Mouse (Mus musculus) layer of hippocampus, adult 8-10 months (tissue): ENCODE measurements around the gene Cdcp2. TPM values are rescaled to one million over a fixed set of nuclear protein-coding genes. Genes with fewer than 3 reads are reported as not detected.
"Not testable (repeated sequence)": the region's sequence is repeated elsewhere in the genome, so short reads cannot be mapped to it uniquely, and the experiment has no call there.

Experiments used
- DNase-seq, 2 experiments: peaks; one replicate each; pipeline ENCODE4 v3.0.0; 2022; ENCODE audit warnings: low spot score in 2 of 2
- total RNA-seq, 4 experiments: library from RNA; stranded (reverse); gene quantifications; 2 replicates each; pipeline ENCODE4 v1.2.4; 2022

Gene Cdcp2
- total RNA-seq, 4 experiments from 2014 or later: not detected

DNA sequence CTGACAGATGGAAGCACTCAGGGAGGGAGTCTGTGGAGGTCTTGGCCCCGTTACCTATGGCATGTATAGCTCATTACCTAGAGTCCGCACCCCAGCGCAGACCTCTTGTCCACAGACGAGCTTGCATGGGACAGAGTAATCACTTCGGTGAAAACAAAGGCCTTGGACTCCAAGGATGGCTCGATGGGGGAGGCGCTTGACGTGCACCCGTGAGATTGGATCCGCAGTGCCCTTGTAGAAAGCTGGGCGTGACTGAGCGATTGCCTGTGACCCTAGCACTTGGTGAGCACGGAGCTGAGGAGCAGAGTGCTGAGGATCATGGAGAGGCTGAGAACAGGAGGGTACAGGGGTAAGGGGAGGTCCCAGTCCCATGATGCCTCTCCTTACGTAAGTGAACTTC is 5.0 kb upstream of the Cdcp2 start:
- no peak for DNase-seq

DNA sequence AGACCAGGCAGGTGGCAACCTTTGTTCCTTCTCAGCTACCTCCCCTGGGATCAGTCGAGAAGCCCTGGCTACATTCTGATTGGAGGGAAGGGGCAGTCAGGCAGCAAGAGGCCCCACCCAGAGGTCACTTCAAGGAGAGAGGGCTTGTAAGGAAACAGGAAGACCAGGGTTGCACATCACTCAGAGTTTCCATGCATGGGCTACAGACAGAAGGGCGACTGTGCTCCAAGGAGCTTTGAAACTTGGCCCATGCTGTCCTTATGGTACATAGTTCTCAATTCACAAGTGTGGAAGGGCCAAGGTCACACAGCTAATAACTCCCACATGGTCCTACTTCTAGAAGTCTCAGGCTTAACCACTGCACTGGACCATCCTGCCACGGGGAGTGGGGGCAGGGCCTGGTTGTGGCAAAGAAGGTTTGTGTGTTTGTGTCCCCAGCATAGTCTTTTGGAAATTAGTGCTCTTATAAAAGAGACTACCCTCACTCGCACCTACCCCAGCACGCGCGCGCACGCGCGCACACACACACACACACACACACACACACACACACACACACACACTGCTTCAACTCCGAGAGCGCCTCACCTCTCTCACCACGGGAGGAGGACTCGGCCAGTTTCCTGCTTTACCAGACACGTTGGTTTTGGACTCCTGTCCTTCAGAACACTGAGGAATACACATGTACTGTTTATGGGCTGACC is 2.1 kb upstream of the Cdcp2 start:
- no peak for DNase-seq

DNA sequence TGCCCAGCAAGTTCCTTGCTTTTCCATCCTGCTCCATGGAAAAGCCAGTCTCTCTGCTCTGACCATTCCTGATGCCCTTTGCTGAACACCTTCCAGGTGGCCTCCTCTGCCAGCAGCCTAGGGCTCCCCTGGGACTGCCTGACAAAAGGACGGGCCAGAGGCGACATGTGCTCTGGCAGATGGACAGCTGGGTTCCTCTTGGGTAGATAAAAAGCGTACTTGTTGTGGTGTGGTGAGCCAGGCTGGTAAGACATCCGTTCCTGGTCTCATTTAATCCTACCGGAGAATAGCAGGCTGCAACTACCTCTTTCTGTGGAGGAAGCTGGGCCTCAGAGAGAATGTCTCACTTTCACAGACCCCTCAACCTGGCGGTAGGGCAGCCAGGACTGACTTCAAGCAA is 648 bp upstream of the Cdcp2 start:
- DNase-seq: no peak

DNA sequence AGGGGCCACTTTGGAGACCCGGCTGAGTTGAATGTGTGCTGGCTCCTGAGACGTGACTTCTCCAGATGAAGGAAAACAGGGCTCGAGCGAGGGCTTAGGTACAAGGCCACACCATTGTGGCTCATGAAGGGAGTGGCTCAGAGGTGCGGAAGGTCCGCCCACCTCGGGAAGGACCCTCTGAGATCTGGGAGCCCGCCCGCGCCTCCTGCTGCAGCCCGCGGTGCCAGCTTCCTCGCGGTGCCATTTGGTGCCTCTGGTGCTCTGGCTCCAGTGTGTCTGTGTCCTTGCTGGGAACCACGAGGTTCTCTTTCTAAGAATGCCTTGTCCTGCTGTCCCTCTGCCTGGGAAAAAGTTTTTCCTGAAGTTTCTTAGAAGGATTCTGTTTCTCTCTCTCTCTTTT is 1.2 kb downstream of the Cdcp2 start:
- DNase-seq: no peak

DNA sequence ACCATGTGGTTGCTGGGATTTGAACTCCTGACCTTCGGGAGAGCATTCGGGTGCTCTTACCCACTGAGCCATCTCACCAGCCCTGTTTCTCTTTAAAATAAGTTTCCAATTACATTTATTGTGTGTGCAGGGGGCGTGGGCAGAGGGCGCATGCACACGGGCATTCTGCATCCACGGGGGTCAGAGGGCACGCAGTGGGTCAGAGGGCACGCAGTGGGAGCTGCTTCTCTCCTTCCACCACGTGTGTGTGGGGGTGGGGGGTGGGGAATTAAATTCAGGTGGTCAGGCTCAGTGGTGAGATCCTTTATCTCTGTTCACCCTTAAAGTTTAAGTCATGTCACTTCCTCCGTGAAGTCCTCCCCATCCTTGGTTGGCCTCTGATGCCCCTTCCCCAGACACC is 1.7 kb downstream of the Cdcp2 start:
- no peak for DNase-seq

DNA sequence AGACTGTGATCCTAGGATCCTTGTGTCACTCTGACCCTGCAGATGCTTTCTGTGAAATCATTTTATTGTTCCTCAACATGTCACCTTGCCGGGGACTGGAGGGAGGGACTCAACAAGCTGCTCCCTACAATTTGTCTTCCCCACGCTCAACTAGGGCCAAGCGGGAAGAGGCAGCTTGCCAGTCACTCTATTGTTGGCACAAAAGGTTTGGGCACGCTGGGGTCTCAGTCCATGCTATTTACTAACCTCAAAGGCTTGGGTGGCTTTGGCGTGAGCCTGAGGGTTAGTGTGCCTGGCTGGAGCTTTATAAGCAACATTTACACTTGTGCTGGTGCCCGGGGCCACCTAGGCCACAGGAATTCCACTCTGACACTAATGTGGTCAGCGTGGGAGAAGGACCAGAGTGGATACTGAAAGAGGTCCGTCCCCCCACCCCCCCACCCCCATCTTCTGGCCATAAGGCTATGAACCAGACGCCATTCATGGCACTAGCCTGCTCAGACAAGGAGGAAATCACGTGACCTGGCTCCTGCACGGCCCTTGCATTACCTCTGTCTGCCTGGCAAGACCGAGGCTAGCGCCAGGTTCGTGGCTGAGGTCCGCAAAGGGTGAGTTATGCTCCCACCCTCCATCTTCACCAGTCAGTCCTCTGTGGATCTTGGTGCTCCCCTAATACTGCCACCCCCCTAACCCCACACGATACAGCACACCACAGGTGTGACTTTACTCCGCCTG is 2.3 kb downstream of the Cdcp2 start:
- DNase-seq: no peak

DNA sequence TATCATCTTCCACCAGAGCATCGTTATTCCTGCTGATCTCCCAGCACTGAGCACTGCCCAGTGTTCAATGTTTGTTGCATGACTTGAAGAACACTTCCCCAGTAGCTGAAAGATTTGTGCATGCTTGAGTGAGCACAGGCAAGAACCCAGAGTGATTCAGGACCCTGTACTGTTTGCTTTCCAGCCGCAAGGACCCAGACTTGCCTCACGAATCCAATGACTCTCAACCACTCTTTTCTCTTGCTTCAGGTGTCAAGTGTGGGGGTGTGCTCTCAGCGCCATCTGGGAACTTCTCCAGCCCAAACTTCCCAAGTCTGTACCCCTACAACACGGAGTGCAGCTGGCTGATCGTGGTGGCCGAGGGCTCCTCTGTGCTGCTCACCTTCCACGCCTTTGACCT is 5.5 kb downstream of the Cdcp2 start:
- no peak for DNase-seq

DNA sequence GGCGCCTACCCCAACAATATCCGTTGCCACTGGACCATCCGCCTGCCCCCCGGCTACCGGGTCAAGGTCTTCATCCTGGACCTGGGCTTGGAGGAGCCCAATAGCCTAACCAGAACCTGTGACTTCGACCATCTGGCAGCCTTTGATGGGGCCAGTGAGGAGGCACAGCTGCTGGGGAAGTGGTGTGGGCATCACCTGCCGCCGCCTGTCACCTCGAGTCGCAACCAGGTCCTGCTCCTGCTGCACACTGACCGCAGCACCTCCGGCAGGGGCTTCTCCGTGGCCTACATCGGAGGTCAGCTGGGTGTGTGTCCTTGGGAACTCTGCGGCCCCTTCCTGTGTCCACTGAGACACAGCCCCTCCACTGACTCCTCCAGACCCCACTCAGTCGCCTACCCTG is 10.1 kb downstream of the Cdcp2 start:
- DNase-seq: no peak

DNA sequence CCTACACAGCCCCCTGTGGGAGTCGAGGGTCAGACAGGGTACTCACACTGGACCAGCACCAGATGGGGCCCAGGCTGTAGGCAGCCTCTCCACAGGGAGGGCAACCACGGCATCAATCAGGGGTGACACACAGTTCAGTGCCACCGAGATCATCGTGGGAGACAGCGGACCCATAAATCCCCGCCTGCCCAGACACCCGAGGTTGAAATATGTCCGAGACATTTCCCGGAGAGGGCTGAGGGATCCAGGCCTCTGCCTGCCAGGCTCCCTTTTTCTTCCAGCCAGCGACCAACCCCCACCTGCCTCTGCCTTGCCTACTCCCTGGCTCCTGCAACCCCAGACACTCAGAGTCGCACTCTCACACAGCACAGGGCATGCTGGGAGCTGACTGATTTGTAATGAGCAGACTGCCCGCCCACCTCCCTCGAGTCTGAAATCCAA is 11.6 kb downstream of the Cdcp2 start:
- DNase-seq: no peak

DNA sequence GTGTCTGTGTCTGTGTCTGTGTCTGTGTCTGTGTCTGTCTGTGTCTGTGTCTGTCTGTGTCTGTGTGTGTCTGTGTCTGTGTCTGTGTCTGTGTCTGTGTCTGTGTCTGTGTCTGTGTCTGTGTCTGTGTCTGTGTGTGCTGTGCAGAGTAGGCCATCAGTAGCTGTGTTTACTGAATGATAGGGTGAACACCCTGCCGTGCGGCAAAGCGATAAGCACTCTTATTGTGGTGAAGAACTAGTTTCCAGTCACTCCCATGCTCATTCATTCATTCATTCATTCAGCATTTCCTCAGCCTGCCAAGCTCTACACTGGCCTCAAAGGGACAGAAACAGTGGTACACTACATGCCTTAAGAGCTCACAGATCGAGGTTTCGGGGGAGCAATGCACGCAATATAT is 12.5 kb downstream of the Cdcp2 start:
- not testable (repeated sequence) for DNase-seq

DNA sequence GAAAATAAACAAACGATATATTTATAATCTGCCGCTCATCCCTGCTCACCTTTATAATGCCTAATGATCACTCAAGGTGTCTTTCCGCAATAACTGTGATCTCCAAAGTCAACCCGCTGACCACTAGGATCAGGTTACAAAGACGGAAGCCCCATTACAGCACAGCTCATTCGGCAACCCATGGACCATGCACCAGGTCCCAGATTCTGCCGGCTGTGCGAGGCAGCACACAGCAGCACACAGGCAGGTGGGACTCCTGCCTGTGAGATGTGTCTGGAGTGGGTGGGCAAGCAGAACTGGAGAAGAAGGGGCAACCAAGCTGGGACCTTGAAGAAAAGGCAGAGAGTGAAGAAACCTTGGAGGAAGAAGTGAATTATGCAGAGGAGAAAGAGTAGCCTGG is 17.6 kb downstream of the Cdcp2 start:
- DNase-seq: no peak

DNA sequence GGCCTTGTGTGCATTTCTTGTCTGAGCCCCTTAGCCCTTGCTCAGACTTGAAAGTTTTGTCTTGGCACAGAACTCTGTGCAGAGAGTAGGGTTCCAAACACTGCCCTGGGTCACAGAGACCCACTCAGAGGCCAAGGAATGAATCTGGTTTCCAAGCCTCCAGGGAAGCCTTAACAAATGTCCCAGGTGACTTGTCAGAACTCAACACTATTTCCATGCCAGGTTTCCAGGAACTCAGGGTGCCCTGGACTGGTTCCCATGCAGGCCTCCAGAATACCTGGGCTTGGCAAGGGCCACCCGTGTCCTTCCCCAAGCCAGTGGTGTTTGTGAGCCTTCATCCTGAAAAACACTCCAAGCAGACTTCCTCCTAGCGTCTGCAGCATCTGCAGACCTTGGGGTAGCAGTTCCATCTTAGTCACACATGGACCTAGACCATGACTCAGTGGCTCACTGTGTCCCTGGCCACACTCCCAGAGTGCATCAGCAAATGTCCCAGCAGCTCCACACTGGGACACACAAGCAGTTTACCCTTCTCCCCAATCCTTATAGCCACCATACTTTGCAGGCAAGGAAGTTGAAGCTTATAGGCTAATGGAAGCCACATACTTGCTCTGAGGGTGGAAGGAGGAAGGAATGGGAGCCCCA is 21.2 kb downstream of the Cdcp2 start:
- DNase-seq: no peak

DNA sequence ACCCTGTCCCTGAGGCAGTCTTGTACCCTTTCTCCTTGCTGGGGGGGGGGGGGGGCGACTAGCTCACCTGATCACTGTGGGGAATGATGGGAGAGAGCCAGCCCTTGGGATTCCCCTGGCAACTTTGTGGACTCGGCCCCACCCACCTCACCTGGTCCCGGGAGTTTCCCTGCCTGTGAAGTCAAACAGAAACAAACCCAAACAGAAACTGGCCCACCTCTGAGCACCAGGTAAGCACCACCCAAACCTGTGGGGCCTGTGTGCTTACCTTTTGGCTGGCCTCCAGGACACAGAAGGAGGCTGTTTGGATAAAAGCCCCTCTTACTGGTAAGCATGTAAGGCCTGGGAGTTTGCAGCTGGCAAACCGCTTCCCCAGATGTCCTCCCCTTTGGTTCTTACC is 22.4 kb downstream of the Cdcp2 start:
- no peak for DNase-seq

DNA sequence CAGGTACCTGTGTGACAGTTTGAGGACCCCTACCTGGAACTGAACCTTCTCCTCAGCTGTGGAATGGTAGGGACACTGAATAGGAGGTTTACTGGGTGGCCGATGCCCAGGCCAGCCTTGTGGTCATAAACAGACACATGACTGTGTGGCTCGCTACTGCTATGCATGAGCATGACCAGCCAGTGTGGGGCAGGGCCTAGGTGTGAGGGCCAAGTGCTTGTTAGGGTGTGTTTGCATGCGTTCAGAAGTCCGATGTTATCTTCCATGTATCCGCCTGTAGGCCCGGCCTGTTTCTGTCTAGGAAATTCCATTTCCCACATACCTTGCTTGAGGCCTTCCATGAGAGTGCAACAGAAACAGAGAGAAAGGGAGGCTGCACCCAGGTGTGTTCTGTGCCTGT is 24.0 kb downstream of the Cdcp2 start:
- no peak for DNase-seq

DNA sequence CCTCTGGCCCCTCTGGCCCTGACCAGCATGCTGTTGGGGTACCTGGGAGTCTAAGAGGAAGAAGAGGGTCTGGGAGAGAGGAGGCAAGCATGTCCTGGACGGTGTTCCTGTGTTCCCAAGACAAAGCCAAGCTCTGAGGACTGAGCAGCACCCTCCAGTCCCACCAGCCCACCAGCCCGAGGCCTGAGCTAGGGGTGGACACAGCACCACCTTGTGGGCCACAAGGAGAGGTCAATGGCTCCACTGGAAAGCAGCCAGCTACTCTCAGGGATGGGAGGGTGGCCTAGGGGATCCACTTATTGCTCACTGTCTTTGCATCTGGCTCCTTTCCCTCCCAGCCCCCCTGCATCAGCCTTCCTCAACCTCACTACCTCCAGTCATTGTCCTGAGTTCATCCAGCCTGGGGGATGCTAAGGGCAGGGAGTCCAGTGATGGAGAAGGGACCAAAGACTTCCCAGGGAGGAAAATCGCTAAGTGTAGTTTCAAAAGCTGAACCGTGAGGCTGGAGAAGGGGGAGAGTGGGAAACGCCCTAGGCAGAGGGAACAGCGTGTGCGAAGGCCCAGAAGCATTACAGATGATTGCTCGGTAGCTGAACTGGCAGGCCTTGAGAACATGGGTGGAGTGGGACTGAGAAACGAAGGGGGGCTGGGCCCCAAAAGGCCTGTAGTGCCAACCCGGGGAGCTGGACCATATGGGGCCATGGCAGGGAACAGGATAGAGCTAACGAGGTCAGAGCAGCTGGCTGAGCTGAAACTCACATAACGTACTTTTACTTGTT is 24.7 kb downstream of the Cdcp2 start:
- DNase-seq: no peak

DNA sequence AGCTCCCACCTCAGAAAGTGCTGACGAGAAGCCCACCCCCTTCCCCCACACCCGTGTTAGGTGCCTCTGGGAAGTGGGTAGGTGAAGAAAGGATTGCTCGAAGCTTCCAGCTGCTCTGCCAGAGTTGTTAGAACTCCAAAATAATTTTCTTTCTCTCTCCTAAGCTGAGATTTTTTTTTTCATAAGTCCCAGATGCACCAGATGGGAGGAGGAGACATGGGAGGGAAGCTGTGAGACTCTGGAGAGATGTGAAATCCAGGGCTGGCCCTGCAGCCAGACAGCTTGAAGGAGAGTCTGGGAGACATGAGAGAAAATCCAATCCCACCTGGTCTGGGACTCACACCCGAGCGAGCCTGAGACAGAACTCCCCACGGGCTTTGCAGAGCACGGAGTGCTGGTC is 27.7 kb downstream of the Cdcp2 start:
- no peak for DNase-seq

DNA sequence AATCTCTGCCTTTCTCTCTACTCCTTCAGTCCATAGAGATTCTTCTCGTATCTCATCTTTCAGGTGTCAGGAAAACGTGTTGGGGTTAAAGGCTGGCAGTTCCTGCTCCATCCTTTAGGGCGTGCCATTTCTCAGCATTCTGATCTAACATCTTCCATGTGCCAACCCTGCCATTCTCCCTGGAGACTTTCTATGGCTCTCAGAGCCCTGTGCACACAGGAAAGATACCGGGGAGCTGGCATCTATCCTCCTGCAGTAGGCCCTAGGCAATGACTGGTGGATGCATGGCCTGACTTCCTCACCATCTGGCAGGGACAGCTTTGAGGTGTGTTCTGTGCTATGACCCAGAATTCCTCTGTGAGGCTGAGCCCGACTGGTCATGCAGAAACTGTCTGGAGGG is 28.4 kb downstream of the Cdcp2 start:
- DNase-seq: no peak

DNA sequence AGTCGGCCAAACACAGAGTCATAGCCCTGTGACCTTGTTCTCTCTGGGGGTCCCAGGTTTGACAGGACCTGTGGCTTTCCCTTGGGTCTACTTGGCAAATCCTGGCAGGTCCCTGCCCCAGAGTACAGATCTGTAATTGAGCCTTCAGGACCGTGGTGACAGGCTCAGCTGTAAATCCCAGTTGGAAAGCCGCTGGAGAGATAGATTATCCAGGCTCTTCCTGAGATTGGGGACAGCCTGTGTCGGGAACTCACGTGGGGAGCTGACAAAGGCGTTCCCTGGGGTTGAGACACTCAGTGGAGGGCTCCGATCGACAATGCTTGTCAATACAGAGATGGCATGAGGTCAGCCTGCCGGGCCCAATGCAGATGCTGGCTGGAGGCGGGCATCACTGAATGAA is 29.7 kb downstream of the Cdcp2 start:
- no peak for DNase-seq

DNA sequence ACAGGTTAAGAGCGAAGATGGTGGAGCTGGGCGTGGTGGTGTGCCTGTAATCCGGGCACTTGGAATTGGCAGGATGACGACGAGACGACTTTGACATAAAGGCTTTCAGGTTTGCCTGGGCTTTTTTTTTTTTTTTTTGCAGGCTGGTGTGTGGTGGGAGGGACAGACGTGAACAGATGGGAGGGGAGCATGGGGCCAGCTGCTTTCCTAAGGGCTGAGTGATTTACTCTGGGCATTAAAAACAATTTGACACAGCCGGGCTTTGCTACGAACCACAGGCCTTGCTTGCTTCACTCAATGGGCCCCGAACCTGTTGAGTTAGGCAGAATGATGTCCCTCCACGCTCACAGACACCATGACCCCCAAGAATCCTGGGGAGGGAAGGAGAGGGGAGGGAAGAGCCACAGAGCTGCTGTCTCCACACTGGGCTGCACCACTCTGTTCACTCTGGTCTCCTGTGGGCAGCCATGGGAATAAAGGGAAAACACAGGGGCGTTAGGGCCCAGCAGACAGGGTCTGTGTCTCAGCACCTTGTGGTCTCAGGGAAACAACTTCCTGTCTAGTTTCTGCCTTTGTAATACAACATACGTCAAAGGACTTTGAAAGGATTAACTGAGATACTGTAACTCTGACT is 30.3 kb downstream of the Cdcp2 start:
- DNase-seq: no peak

DNA sequence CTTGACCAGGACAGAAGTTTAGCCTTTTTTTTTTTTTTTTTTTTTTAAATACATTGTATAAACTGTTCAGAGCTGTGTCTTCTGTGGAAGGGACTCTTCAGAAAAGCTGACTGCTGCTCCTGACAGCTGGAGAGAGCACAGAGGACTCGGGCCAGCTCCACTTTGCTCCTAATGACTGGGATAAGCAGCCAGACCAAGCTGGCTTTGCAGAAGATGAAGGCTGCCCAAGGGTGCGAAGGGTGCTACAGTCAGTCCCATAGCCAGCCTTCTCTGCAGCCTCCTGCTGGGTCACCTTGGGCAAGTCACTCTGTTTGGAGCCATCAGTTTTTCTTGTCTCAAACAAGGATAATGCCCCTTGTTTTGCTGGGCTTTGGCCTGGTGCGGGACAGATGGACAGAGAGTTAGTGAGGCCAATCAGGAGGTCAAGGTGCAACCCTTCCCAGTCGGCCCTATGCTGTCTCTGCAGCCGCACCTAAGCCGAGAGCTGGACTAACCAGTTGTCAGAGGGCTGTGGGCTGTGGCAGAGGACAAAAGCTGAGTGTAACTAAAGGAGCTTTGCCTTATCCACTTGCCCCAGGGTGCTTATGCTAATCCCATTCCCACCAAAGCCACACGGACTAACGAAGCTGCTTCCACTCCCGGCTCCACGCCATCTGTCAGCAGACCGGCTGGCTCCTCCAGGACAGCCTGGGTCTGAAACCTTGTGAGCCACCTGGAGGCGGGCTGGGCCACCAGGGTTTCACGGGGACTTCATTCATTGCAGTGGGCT is 31.4 kb downstream of the Cdcp2 start:
- DNase-seq: no peak

DNA sequence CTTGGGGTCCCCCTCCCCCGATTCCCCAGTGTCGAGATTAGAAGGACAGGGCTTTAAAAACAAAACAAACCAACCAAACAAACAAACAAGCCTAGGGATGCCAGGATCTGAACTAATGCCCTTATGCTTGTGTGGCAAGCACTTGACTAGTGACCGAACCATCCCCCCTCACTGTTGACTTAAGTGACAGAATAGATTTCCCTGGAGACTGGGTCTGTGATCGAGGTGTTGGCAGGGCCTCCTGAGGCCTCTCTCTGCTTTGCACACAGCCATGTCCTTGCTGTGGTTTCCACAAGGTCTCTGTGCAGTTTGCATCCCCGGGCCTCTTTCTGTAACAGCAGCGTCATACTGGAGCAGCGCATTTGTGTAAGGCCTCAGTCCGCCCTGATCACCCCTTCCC is 32.7 kb downstream of the Cdcp2 start:
- no peak for DNase-seq
